Mouse (Mus musculus) ZHBTc4 (cell line): ENCODE measurements at regions not wholly inside any gene's neighbourhood (a gene's known extent, or its start where the extent isn't known, plus 50 kb on each side); places are given as distances from the start of the nearest gene placed in this dataset.

Experiments used
- DNase-seq: peaks from one replicate; pipeline ENCODE4 v3.0.0-alpha.2; 2011; ENCODE audit warnings: low read depth, low spot score

DNA sequence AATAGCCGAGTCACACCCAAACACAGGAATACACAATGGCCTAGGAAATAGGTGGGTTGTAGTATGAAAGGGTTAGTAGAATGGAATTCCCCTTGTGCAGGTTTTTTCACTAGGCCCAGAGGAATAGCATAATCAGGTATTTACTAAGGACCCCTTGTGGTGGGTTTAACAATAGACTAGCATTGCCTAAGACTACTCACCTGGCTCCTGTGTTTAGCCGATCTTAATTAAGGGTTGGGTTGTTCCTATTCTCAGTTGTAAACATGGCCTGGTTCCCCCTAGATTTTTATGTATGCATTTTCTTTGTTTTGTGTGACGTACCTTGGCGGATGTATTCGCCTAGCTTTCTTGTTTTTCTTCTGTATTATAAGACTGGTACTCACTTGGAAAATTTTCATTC, 90.8 kb upstream of the Srd5a2 start:
- DNase-seq: peak; percentile 61

DNA sequence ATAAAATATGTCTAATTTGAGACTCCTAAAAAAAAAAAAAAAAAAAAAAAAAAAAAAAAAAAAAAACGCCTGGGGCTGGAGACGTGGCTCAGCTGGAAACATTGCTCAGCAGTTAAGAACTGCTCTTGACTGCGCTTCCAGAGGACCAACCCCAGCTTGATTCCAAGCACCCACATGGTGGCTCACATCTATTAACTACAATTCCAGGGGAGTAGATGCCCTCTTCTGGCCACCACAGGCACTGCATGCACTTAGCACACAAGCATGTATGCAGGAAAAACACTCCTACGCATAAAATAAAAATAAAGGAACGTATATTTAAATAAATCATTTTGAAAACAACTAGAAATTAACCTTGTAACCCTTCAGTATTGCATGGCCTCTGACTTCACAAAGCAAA, 87.3 kb upstream of the Srd5a2 start:
- DNase-seq: peak; percentile 45

DNA sequence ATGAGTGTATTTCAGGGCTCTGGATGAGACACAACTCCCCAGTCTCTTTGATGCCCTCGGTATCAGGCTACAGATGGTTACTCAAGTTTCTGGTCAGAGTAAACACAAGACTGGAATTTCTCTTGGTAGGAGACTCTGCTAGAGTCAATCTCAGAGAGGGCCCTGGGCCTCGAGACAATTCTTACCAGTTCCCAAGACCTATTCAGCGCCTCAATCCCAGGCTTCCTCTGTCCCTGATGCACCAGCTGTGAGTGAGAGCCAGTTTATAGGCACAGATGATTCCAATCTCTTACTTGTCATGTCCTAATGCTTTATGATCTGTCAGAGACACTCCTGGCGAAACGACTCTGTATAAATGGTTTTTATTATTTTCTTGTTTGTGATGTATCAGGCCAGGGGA, 83.8 kb upstream of the Srd5a2 start:
- no peak for DNase-seq

DNA sequence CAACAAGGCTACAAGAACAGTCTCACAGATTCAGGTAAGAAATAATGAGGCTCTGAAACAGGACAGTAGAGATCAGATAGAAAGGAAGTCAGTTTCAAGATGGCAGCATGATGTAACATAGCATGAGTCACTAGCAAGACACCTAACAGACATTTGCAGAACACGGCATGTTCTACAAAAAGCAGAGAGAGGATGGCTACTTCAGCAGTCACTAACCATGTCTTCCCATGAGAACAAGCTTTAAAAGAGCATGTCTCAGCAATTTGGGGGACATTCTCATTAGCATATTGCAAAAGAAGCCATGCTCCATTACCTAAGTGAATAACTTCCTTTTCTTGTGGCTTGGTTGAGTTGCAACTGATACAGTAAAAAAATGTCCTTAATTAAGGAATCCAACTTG, 75.2 kb upstream of the Srd5a2 start:
- DNase-seq: no peak

DNA sequence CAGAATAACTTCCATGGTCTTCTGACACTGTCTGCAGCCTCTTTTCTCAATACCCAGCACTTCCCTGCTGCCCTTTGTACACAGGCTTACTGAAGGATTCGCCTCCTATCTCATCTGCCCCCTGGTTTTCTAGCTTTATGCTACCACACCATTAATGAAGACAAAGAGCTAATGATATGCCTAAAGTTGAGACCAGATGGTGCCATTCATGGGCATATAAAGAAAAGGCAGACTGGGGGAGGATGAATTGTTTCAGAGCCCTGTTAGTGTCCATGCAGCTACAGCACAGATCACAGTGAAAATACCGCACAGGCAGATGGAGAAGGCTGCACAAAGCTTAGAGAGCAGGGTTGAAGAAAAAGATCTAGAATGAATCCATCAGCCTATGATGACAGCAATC, 73.3 kb upstream of the Srd5a2 start:
- no peak for DNase-seq
